Mouse (Mus musculus) liver, embryonic 13.5 days (tissue): Measurements from ENCODE around the gene Esr1. TPM values are rescaled to one million over a fixed set of nuclear protein-coding genes. Genes with fewer than 3 reads are reported as not detected.
A peak's percentile ranks its signal among the peaks of the same experiment; 100 is the strongest.

ENCODE experiments used
- ATAC-seq: fragments of 200-750 bp; cut with Nextera tagmentation; 2 replicates; pipeline ENCODE4 v1.8.0; 2017; ENCODE audit warnings: low read depth, mild to moderate bottlenecking, moderate number of reproducible peaks, moderate library complexity
- DNase-seq: peaks from one replicate; pipeline ENCODE4 v3.0.0; 2022
- H3K27ac ChIP-seq: fragments of 300-500 bp; sonication (generic); 2 replicates; pipeline ENCODE4 v1.5.1; 2015; ENCODE audit warnings: moderate library complexity, mild to moderate bottlenecking, inconsistent platforms
- H3K27me3 ChIP-seq: fragments of 300-500 bp; sonication (generic); 2 replicates; pipeline ENCODE4 v1.6.1; 2015; ENCODE audit warnings: mild to moderate bottlenecking, inconsistent platforms
- H3K36me3 ChIP-seq: fragments of 300-500 bp; sonication (generic); 2 replicates; pipeline ENCODE4 v1.6.1; 2015; ENCODE audit warnings: mild to moderate bottlenecking, inconsistent platforms
- H3K4me1 ChIP-seq: fragments of 300-500 bp; sonication (generic); replicated peaks from 2 replicates; pipeline ENCODE4 v1.6.1; 2015; ENCODE audit warnings: inconsistent platforms
- H3K4me2 ChIP-seq: fragments of 300-500 bp; sonication (generic); 2 replicates; pipeline ENCODE4 v1.6.1; 2015; ENCODE audit warnings: inconsistent platforms, mild to moderate bottlenecking, moderate library complexity
- H3K4me3 ChIP-seq: fragments of 300-500 bp; sonication (generic); replicated peaks from 2 replicates; pipeline ENCODE4 v1.5.1; 2015; ENCODE audit warnings: mild to moderate bottlenecking, inconsistent platforms
- H3K9ac ChIP-seq: fragments of 300-500 bp; sonication (generic); 2 replicates; pipeline ENCODE4 v1.6.1; 2015; ENCODE audit warnings: mild to moderate bottlenecking, inconsistent platforms
- H3K9me3 ChIP-seq: fragments of 300-500 bp; sonication (generic); replicated peaks from 2 replicates; pipeline ENCODE4 v1.6.1; 2016; ENCODE audit warnings: inconsistent platforms
- WGBS: fragments of 180-500 bp; shearing (Covaris S2); methylation state at CpG from one replicate; pipeline ENCODE4 v1.1.7; 2015; ENCODE audit not compliant: insufficient replicate concordance; 5-methylcytosine and 5-hydroxymethylcytosine counted together
- polyA plus RNA-seq: library from polyadenylated mRNA; unstranded; fragments of >200 nt; fragmentation: Nextera tagmentation; extraction: Ambion mirVana; gene quantifications from 2 replicates; pipeline ENCODE4 v1.2.1, GENCODE M21; 2015

Esr1 gene
- polyA plus RNA-seq, 1 experiment from 2014 or later: 0.12 TPM

DNA sequence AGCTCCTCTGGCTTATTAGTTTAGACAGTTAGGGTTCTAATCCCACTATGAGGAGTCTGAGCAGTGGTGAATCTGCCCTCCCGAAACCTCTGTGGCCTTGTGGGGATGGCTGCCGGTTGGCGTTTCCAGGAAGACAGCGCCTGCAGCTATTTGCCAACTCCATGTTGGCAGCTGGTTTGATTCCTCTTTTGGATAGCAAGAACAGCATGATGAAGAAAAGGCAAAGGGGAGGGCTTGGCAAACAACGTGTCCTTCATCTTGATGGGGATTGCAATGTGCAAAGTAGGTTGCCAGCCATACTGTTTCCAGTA, 10.1 kb downstream of the Esr1 start:
- ATAC-seq (no peak), DNase-seq (no peak)
- H3K36me3 ChIP-seq: no peaks in the 10 kb centered on the region
- H3K27me3 ChIP-seq: no peaks in the 10 kb centered on the region
- no peak overlapping the region for H3K9ac ChIP-seq
- WGBS: 85% methylated on average over 5 of the region's 5 CpGs
- H3K9me3 ChIP-seq: no peaks in the 10 kb centered on the region
- H3K27ac ChIP-seq: no peak overlapping the region
- H3K4me2 ChIP-seq: no peak overlapping the region
- H3K4me1 ChIP-seq: no peaks in the 10 kb centered on the region
- no peak overlapping the region for H3K4me3 ChIP-seq

DNA sequence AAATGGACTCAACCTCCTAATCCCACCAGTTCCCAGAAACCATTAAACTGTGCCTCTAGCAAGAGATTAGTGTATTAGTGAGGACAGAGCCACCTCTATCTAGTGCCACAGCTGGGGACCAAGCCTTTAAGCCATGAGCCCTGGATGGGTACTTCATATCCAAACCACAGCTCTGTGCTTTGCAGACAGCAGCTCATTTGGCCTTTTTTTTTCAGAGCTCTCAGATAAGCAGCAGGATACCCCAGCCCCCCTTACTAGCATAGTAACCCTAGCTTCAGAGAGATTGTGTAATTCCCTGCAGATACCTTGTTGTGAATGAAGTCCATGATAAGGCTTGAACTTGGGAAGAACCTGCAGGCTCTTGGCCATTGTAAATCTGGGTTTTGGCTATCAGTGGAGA, 11.9 kb downstream of the Esr1 start:
- H3K27ac ChIP-seq: no peak overlapping the region
- no peak overlapping the region for H3K4me3 ChIP-seq
- no peak overlapping the region for H3K4me2 ChIP-seq
- no peaks in the 10 kb centered on the region for H3K27me3 ChIP-seq
- DNase-seq (no peak), ATAC-seq (no peak)
- H3K9ac ChIP-seq: no peak overlapping the region
- no peaks in the 10 kb centered on the region for H3K4me1 ChIP-seq
- no peaks in the 10 kb centered on the region for H3K9me3 ChIP-seq
- H3K36me3 ChIP-seq: no peaks in the 10 kb centered on the region

DNA sequence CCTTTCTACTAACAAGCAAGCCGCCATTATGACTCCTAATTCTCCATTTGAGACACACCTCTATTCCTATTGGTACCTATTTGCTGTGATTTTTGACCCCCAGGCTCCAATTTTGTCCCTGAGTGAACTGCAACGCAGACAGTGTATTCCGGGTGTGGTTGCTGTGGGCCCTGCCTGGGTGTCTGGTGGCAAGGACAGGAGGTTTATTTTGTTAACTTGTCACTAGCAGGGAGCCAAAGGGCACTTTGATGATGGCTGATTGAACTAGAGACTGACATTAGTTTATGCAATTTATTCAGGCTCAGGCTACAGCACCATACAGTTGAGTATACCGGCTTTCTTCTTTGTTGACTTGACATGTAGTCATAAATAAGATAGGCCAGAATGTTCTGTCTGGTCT, 13.2 kb downstream of the Esr1 start:
- ATAC-seq (no peak), DNase-seq (no peak)
- H3K4me2 ChIP-seq: no peak overlapping the region
- no peaks in the 10 kb centered on the region for H3K9me3 ChIP-seq
- H3K36me3 ChIP-seq: no peaks in the 10 kb centered on the region
- no peak overlapping the region for H3K9ac ChIP-seq
- no peaks in the 10 kb centered on the region for H3K4me1 ChIP-seq
- H3K27ac ChIP-seq: no peak overlapping the region
- H3K27me3 ChIP-seq: no peaks in the 10 kb centered on the region
- H3K4me3 ChIP-seq: no peak overlapping the region
- 74% methylated on average over 4 of the region's 4 CpGs for WGBS

DNA sequence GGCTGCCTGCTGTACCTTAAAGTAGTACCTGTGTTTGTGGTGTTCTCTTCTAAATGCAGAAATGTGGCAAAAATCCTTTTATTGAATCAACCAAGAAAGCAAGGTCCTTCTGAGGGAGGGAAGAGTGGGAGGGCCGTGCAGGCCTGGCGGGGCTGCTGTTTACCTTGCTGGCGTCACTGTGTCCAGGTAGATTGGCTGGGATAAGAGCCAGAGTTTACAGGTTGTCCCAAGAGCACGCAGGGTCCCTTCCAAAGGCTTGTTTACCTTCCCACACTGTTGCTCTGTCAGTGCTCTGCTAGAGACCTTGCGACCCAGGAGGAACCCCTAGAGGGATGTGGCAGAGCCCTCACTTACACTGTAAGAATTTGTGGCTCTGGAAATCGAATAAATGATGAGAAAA, 13.9 kb downstream of the Esr1 start:
- H3K4me1 ChIP-seq: no peaks in the 10 kb centered on the region
- H3K27me3 ChIP-seq: no peaks in the 10 kb centered on the region
- 54% methylated on average over 6 of the region's 6 CpGs for WGBS
- no peak overlapping the region for H3K9ac ChIP-seq
- no peak overlapping the region for H3K4me2 ChIP-seq
- H3K4me3 ChIP-seq: no peak overlapping the region
- no peak overlapping the region for H3K27ac ChIP-seq
- H3K36me3 ChIP-seq: no peaks in the 10 kb centered on the region
- ATAC-seq (peak; percentile 48), DNase-seq (no peak)
- H3K9me3 ChIP-seq: no peaks in the 10 kb centered on the region

DNA sequence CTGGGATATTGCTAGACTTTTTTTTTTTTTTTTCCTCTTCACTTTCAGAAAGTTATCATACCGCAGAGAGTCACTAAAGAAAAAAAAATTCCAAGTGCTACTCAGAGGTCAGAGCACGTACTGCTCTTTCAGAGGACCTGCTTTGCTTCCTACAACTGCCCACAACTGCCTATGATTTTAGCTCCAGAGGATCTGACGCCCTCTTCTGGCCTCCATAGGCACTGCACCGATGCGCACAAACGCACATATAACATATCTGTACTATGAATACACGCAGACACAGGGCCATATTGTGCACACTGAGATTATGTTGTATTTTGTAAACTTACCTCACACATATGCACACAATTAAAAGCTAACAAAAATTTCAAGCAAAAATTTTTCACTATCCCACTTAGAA, 15.0 kb downstream of the Esr1 start:
- H3K27me3 ChIP-seq: no peaks in the 10 kb centered on the region
- DNase-seq (no peak), ATAC-seq (no peak)
- H3K4me2 ChIP-seq: no peak overlapping the region
- H3K36me3 ChIP-seq: no peaks in the 10 kb centered on the region
- WGBS: 73% methylated on average over 7 of the region's 7 CpGs
- no peaks in the 10 kb centered on the region for H3K4me1 ChIP-seq
- no peak overlapping the region for H3K27ac ChIP-seq
- H3K4me3 ChIP-seq: no peak overlapping the region
- no peaks in the 10 kb centered on the region for H3K9me3 ChIP-seq
- no peak overlapping the region for H3K9ac ChIP-seq

DNA sequence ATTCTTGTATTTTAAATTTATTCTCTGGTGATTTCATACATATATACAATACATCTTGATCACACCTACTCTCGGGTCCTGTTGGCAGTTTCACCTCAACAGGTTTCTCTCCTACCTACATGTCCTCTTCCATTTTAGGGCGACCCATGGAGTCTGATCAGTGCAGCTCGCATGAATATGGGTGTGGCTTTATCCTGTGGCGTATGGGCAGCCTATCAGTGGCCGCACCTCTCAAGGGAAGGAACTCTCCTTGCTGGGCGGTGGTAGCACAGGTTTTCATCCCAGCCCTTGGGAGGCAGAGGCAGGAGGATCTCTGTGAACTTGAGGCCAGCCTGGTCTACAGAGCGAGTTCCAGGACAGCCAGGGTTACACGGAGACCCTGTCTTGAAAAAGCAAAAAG, 15.6 kb downstream of the Esr1 start:
- WGBS: 68% methylated on average over 8 of the region's 8 CpGs
- Histone ChIP-seq H3K4me3 (no peak overlapping the region), H3K4me1 (no peaks in the 10 kb centered on the region), H3K27ac (no peak overlapping the region), H3K9ac (no peak overlapping the region), H3K9me3 (no peaks in the 10 kb centered on the region), H3K27me3 (no peaks in the 10 kb centered on the region), H3K4me2 (no peak overlapping the region), H3K36me3 (no peaks in the 10 kb centered on the region)
- no peak for ATAC-seq
- DNase-seq: no peak

DNA sequence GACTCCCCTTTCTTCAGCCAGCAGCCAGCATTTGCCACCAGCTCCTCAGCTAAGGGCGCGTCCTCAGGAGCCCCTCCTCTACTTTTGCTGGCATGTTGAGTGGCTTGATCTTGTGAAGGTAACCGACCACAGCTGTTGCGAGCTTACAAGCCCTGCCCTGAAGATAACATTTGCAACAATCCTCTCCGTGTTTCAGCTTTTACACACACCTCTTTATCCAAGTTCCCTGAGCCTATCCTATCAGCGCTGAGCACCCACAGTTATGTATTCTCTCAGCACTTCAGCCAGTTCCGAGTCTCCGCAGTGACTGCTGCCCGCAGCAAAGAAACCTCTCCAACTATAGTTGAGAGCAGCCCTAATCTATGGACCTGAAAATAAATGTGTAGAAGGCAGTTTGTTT, 16.0 kb downstream of the Esr1 start:
- Histone ChIP-seq H3K27ac (no peak overlapping the region), H3K4me1 (no peaks in the 10 kb centered on the region), H3K27me3 (no peaks in the 10 kb centered on the region), H3K4me3 (no peak overlapping the region), H3K9me3 (no peaks in the 10 kb centered on the region), H3K4me2 (no peak overlapping the region), H3K36me3 (no peaks in the 10 kb centered on the region), H3K9ac (no peak overlapping the region)
- ATAC-seq (no peak), DNase-seq (no peak)
- WGBS: 60% methylated on average over 9 of the region's 9 CpGs

DNA sequence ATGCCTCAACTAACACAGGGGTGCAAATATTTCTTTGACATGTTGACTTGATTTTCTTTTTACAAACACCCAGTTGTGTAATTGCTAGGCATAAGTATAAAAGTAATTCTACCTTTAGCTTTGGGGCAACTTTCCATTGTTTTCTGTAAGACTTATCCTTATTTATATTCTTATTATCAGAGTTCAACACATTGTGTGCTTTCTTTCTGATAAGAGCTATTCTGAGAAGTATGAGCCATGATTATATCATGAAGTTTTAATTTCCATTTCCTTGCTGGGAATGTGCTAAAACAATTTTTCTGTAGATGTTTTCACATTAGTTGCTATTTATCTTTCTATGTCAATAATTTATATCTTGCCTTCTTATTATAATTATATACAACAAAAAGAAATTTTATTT, 17.9 kb downstream of the Esr1 start:
- Histone ChIP-seq H3K36me3 (no peaks in the 10 kb centered on the region), H3K9ac (no peak overlapping the region), H3K9me3 (no peaks in the 10 kb centered on the region), H3K4me2 (no peak overlapping the region), H3K4me1 (no peaks in the 10 kb centered on the region), H3K27ac (no peak overlapping the region), H3K27me3 (no peaks in the 10 kb centered on the region), H3K4me3 (no peak overlapping the region)
- ATAC-seq (no peak), DNase-seq (no peak)

DNA sequence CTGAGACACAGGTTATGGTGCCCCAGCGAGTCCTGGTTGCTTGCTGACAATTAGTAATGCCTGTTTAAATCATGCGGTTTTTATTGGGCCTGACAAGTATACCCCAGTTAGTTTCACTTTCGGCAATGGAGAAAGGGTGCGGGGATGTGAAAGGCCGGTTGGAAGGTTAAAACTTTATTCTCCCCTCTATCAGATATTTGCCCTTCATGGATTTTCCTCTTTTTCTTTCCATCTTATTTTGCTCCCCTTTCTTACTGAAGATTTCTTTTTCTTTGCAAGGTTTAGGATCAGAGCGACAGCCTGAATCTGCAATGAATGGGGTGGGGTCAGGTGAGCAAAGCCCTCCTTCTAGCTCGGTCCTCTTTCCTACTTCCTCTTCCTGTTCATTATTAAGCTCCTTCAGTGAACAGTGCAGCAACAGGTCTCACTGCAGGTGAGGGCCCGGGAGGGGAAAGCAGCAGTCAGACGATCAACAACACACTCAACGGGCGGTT, 20.9 kb downstream of the Esr1 start:
- WGBS: 71% methylated on average over 11 of the region's 11 CpGs
- H3K36me3 ChIP-seq: no peaks in the 10 kb centered on the region
- no peak overlapping the region for H3K9ac ChIP-seq
- ATAC-seq: no peak
- no peaks in the 10 kb centered on the region for H3K4me1 ChIP-seq
- H3K4me2 ChIP-seq: no peak overlapping the region
- no peak overlapping the region for H3K4me3 ChIP-seq
- no peaks in the 10 kb centered on the region for H3K27me3 ChIP-seq
- no peak for DNase-seq
- no peaks in the 10 kb centered on the region for H3K9me3 ChIP-seq
- H3K27ac ChIP-seq: no peak overlapping the region

DNA sequence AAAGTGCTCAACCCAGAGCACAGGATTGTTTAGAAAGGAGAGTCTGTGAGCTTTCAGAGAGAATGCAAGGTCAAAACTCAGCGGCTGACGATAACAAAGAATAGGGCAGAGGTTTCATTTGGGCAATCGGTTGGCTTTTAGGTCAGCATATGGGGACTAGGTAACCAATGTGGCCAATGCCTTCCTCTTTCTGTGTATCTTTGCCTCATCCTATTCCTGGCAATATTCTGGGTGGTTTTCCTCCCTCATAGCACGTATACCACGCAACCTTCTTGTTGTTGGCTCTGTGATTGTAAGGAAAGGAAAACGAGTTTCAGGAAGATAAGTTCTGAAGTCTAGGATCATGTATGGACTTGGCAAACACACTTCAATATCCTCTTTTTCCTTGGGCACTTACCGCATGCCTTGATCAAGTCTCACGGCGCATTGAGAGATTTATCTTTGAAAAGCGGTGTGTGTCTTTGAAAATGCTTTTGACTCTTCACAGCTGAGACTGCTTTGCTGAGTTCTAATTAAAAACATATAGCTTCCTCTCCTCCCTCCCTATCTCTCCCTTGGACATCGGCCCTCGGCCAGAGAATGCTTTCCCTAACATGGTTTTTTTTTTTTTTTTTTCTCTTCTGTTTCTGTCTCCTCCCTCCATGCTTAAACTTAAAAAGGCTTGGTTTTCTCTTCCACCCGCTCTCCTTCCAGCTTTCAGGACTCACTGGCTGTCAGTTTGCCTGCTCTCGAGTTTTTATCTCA, 22.1 kb downstream of the Esr1 start:
- no peak overlapping the region for H3K9ac ChIP-seq
- DNase-seq: no peak
- ATAC-seq: no peak
- no peak overlapping the region for H3K4me2 ChIP-seq
- no peak overlapping the region for H3K27ac ChIP-seq
- no peak overlapping the region for H3K4me3 ChIP-seq
- H3K36me3 ChIP-seq: no peaks in the 10 kb centered on the region
- no peaks in the 10 kb centered on the region for H3K27me3 ChIP-seq
- H3K4me1 ChIP-seq: no peaks in the 10 kb centered on the region
- no peaks in the 10 kb centered on the region for H3K9me3 ChIP-seq
- WGBS: 61% methylated on average over 14 of the region's 14 CpGs

DNA sequence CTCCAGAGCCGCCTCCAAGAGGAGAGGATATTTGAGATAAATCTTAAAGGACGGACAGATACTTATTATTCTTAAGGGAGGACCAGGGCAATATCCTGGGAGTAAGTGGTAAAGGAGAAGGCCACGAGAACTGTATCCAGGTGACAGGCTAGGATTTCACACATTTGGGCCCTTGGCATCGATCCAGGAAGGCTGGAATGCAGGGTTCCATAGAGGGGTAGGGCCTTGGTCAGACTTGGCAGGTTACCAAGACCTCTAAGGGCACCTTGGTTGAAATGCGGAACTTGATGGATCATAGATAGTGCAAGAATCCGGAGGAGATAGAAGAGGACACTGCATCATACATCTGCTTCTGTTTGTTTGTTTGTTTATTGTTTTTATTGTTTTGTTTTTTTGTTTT, 24.3 kb downstream of the Esr1 start:
- no peak overlapping the region for H3K4me3 ChIP-seq
- no peak overlapping the region for H3K27ac ChIP-seq
- H3K27me3 ChIP-seq: no peaks in the 10 kb centered on the region
- 67% methylated on average over 6 of the region's 6 CpGs for WGBS
- H3K4me1 ChIP-seq: no peaks in the 10 kb centered on the region
- H3K9ac ChIP-seq: no peak overlapping the region
- no peak overlapping the region for H3K4me2 ChIP-seq
- ATAC-seq: no peak
- no peak for DNase-seq
- H3K36me3 ChIP-seq: no peaks in the 10 kb centered on the region
- no peaks in the 10 kb centered on the region for H3K9me3 ChIP-seq

DNA sequence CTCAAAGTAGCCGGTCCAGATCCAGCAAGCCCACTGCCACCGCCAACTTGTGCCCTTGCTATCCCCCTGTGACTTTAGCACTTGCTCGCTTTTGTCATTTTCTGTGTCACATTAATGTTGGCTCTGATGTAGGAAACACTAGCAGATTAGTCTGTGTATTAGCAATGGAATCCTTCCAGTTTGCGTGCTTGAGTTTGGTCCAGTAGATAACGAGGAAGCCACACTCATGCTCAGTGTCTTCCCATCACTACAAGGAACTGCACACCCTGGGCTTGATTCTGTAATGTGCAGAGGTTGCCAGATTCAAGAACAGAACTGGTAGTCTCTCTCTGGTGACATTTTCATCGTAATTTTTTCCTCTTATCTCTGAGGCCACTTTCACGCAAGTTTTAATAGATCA, 34.7 kb downstream of the Esr1 start:
- no peaks in the 10 kb centered on the region for H3K36me3 ChIP-seq
- no peaks in the 10 kb centered on the region for H3K9me3 ChIP-seq
- no peaks in the 10 kb centered on the region for H3K27me3 ChIP-seq
- H3K4me1 ChIP-seq: no peaks in the 10 kb centered on the region
- no peak for DNase-seq
- no peak overlapping the region for H3K9ac ChIP-seq
- H3K27ac ChIP-seq: no peak overlapping the region
- no peak overlapping the region for H3K4me2 ChIP-seq
- ATAC-seq: no peak
- WGBS: 64% methylated on average over 7 of the region's 7 CpGs
- no peak overlapping the region for H3K4me3 ChIP-seq
